In the genomic region with DNA sequence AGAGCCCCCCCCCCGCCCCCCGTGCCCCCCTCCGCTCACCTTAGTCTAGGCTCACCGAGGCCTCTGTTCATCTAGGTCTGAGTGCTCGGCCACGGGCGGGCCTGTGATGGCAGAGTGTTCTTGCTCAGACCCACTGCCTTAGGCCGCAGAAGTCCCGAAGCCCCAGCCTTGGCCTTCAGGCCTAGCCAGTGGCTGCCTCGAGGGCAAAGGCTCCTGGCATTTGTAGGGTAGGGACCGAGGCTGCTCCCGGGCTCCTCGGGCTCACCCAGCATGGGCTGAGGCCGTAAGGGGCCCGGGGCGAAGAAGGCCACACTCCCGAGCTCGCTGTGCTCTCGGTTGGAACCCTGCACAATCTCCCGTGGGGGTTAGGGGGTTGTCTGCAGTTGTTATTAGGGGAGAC, we compare ENCODE assay signal across 28 mouse cellular contexts. TPM values are rescaled to one million over a fixed set of nuclear protein-coding genes. Genes with fewer than 3 reads are reported as not detected.
"Had no signal": no experiment of that assay in that cellular context is flagged by ENCODE, and none has a peak within 500 bp of the region (broad histone marks: within the 10 kb centered on the region; RNA-seq: fewer than 3 reads in every experiment).

No protein-coding gene starts in this region.

- H3K4me1 ChIP-seq: midbrain, embryonic 10.5 days; midbrain, embryonic 12.5 days; neural tube, embryonic 13.5 days; neural tube, embryonic 15.5 days had no signal

- H3K4me3 ChIP-seq: midbrain, embryonic 10.5 days; midbrain, embryonic 12.5 days; myocyte; neural tube, embryonic 13.5 days; neural tube, embryonic 15.5 days had no signal

- H3K4me2 ChIP-seq: lung, embryonic 14.5 days; midbrain, embryonic 12.5 days; neural tube, embryonic 13.5 days; neural tube, embryonic 15.5 days had no signal

- DNase-seq: lung, adult 18-20 months; lung, embryonic 14.5 days; lung, postnatal 10 days; lung, postnatal 4 days; midbrain, embryonic 14.5 days; retina, postnatal 1 day; right cerebral cortex, adult 18-20 months; right cerebral cortex, postnatal 25 days; right cerebral cortex, postnatal 4 days; spleen, adult 18-20 months; thymus, adult 18-20 months; thymus, postnatal 14 days; thymus, postnatal 36 days had no signal

- ATAC-seq: midbrain, embryonic 16.5 days had no signal

- H3K9ac ChIP-seq: lung, embryonic 14.5 days; midbrain, embryonic 12.5 days; neural tube, embryonic 13.5 days; neural tube, embryonic 15.5 days had no signal

- H3K27me3 ChIP-seq: midbrain, embryonic 12.5 days; neural tube, embryonic 13.5 days; neural tube, embryonic 15.5 days had no signal

- H3K27ac ChIP-seq: midbrain, embryonic 10.5 days; midbrain, embryonic 12.5 days; neural tube, embryonic 13.5 days; neural tube, embryonic 15.5 days had no signal

- H3K36me3 ChIP-seq: midbrain, embryonic 10.5 days; midbrain, embryonic 12.5 days; neural tube, embryonic 13.5 days; neural tube, embryonic 15.5 days had no signal

RNA-seq across cellular contexts. Expression of a gene that starts 25.0 kb away (rescaled TPM):
- polyA plus RNA-seq: small intestine, adult 2 months had no signal

RNA-seq across cellular contexts. Expression of a gene that starts 54.9 kb away (rescaled TPM):
- total RNA-seq: megakaryocyte, adult 5-6 weeks; megakaryocyte-erythroid progenitor cell, adult 5-6 weeks had no signal
- polyA plus RNA-seq: liver, embryonic 16.5 days; lung, embryonic 14.5 days; lung, embryonic 16.5 days; midbrain, embryonic 10.5 days; midbrain, embryonic 12.5 days; midbrain, embryonic 14.5 days; midbrain, embryonic 16.5 days; myocyte; neural tube, embryonic 11.5 days; neural tube, embryonic 13.5 days; neural tube, embryonic 15.5 days; small intestine, adult 2 months; stomach, embryonic 14.5 days; stomach, embryonic 16.5 days; thymus, postnatal 0 days had no signal
